Mouse (Mus musculus) heart, postnatal 0 days (tissue): ENCODE results near the gene Phldb1. TPM values are rescaled to one million over a fixed set of nuclear protein-coding genes. Genes with fewer than 3 reads are reported as not detected.
"Not testable (repeated sequence)": the region's sequence is repeated elsewhere in the genome, so short reads cannot be mapped to it uniquely, and the experiment has no call there.

ENCODE experiments used
- ATAC-seq: fragments of 200-750 bp; cut with Nextera tagmentation; 2 replicates; pipeline ENCODE4 v1.8.0; 2017; ENCODE audit warnings: low read depth, moderate number of reproducible peaks, moderate library complexity; ENCODE audit not compliant: insufficient read depth
- DNase-seq: peaks from one replicate; pipeline ENCODE4 v3.0.0-alpha.2; 2016; ENCODE audit warnings: low spot score
- H3K27ac ChIP-seq: fragments of 300-500 bp; sonication (generic); 2 replicates; pipeline ENCODE4 v1.5.1; 2014; ENCODE audit warnings: low read depth, mild to moderate bottlenecking
- H3K27me3 ChIP-seq: fragments of 300-500 bp; sonication (generic); 2 replicates; pipeline ENCODE4 v1.6.1; 2014; ENCODE audit warnings: low read length, mixed read lengths; ENCODE audit not compliant: control insufficient read depth, insufficient read depth
- H3K36me3 ChIP-seq: fragments of 300-500 bp; sonication (generic); replicated peaks from 2 replicates; pipeline ENCODE4 v1.6.1; 2014; ENCODE audit warnings: low read length, mixed read lengths; ENCODE audit not compliant: control insufficient read depth, insufficient read depth
- H3K4me1 ChIP-seq: fragments of 300-500 bp; sonication (generic); 2 replicates; pipeline ENCODE4 v1.6.1; 2014; ENCODE audit warnings: antibody characterized with exemption; ENCODE audit not compliant: control insufficient read depth, insufficient read depth
- H3K4me2 ChIP-seq: fragments of 300-500 bp; sonication (generic); 2 replicates; pipeline ENCODE4 v1.6.1; 2014; ENCODE audit warnings: low read depth, mild to moderate bottlenecking, low read length, moderate library complexity
- H3K4me3 ChIP-seq: fragments of 300-500 bp; sonication (generic); 2 replicates; pipeline ENCODE4 v1.5.1; 2014; ENCODE audit warnings: low read depth, low read length
- H3K9ac ChIP-seq: fragments of 300-500 bp; sonication (generic); replicated peaks from 2 replicates; pipeline ENCODE4 v1.6.1; 2014; ENCODE audit warnings: low read depth, low read length, mixed read lengths
- H3K9me3 ChIP-seq: fragments of 300-500 bp; sonication (generic); replicated peaks from 2 replicates; pipeline ENCODE4 v1.6.1; 2016; ENCODE audit warnings: low read length; ENCODE audit not compliant: control insufficient read depth
- CTCF ChIP-seq: IDR thresholded peaks from 2 replicates; pipeline ENCODE4 v1.5.1; 2016; ENCODE audit warnings: antibody characterized with exemption, control low read depth, low read depth
- EP300 ChIP-seq: IDR thresholded peaks from 2 replicates; pipeline ENCODE4 v1.6.1; 2016; ENCODE audit warnings: antibody characterized with exemption, low read depth
- WGBS: fragments of 180-500 bp; shearing (Covaris S2); extraction: QIAGEN DNeasy Blood & Tissue Kit; methylation state at CpG from one replicate; pipeline ENCODE4 v1.1.7; 2014; 5-methylcytosine and 5-hydroxymethylcytosine counted together
- polyA plus RNA-seq: library from polyadenylated mRNA; unstranded; fragments of >200 nt; fragmentation: Nextera tagmentation; extraction: Ambion mirVana; gene quantifications from 2 replicates; pipeline ENCODE4 v1.2.1, GENCODE M21; 2015
- total RNA-seq: library from RNA; depleted of rRNA; stranded (reverse); fragments of >200 nt; gene quantifications from 2 replicates; pipeline ENCODE4 v1.2.3, GENCODE M21; 2014; ENCODE audit warnings: low replicate concordance; rRNA removed

Phldb1 gene
- total and polyA plus RNA-seq, 2 experiments from 2014 or later: 28.0 to 138 TPM

DNA sequence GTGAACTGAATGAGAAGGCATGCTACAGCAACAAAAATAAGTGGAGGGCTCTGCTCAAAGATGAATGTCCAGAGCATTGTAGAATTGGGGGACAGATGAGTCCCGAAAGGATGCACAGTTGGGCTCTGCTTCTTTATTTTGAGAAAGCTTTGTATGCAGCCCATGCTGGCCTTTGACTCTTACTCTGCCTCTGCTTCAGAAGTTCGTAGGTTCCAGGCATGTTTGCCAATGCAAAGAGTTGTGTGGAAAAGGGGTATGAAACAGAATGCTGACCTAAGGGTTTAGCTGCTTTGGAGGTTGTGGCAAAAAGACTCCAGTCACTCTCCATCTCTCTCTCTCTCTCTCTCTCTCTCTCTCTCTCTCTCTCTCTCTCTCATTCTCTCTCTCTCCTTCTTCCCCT, 93.4 kb downstream of the Phldb1 start:
- DNase-seq (no peak), ATAC-seq (no peak)
- H3K9me3 ChIP-seq: no peaks in the 10 kb centered on the region
- H3K9ac ChIP-seq: no peak overlapping the region
- no peaks in the 10 kb centered on the region for H3K27me3 ChIP-seq
- H3K4me2 ChIP-seq: no peak overlapping the region
- H3K4me1 ChIP-seq: no peaks in the 10 kb centered on the region
- no peak overlapping the region for H3K4me3 ChIP-seq
- 96% methylated on average over 2 of the region's 2 CpGs for WGBS
- peaks cover 21% of the 10 kb centered on the region for H3K36me3 ChIP-seq
- TF ChIP-seq CTCF (no peak), EP300 (no peak)
- H3K27ac ChIP-seq: no peak overlapping the region

- DNase-seq: no peak
- no peaks in the 10 kb centered on the region for H3K27me3 ChIP-seq
- H3K9me3 ChIP-seq: no peaks in the 10 kb centered on the region
- no peak for ATAC-seq
- H3K9ac ChIP-seq: no peak overlapping the region
- no peak for TF ChIP-seq CTCF
- no peak for TF ChIP-seq EP300
- H3K4me3 ChIP-seq: no peak overlapping the region
- no peaks in the 10 kb centered on the region for H3K4me1 ChIP-seq
- WGBS: 78% methylated on average over 3 of the region's 3 CpGs
- peaks cover 29% of the 10 kb centered on the region for H3K36me3 ChIP-seq
- no peak overlapping the region for H3K4me2 ChIP-seq
- H3K27ac ChIP-seq: no peak overlapping the region
These were observed 94.2 kb downstream of the Phldb1 start for GRCm38 (mm10) chr9:44640646-44641357.

DNA sequence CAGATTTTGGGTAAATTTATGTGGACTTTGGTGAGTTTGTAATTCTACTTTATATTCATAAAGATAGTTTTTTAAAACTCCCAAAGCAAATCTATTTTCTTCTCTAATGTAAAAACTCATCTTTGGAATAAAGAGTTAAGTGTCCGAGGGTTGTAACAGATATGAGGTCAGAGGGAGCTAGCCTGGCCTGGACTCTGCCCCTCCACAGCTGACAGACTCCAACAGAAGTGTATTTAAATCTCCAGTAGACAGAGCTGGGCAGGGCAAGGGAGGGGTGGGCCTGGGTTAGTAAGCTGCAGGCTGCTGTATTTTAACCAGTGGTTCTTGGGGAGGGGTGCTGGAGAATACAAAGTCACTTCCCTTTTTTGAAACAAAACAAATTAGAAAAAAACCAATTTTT, 95.0 kb downstream of the Phldb1 start:
- not testable (repeated sequence) for H3K27ac ChIP-seq, ATAC-seq, H3K4me2 ChIP-seq, H3K4me3 ChIP-seq, H3K9me3 ChIP-seq, H3K9ac ChIP-seq, H3K27me3 ChIP-seq, DNase-seq, H3K4me1 ChIP-seq
- H3K36me3 ChIP-seq: peaks cover 37% of the 10 kb centered on the region
- 56% methylated on average over 1 of the region's 1 CpGs for WGBS

DNA sequence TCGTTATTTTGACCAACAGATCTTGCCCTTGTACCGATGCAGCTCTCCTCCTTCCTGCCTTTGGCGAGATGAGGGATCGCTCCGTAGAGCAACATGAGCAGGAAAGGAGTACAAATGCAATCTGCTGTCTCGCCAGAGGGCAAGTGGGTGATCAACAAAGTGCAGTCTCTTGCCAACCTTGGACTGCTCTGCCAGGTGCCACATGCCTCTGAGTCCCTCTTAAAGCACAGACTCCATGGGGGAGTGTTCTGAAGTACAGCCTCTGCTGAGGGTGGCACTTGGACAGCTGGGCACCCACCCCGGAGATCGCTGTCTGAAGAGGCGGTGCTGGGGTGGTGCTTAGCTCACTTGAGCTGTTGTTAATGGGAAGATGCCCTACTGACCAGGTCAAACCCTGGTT, 96.3 kb downstream of the Phldb1 start:
- H3K4me2 ChIP-seq, H3K4me3 ChIP-seq, H3K4me1 ChIP-seq, H3K27ac ChIP-seq, H3K9me3 ChIP-seq, DNase-seq, H3K27me3 ChIP-seq, H3K9ac ChIP-seq, ATAC-seq: not testable (repeated sequence)
- H3K36me3 ChIP-seq: peaks cover 50% of the 10 kb centered on the region
- WGBS: 76% methylated on average over 9 of the region's 9 CpGs

DNA sequence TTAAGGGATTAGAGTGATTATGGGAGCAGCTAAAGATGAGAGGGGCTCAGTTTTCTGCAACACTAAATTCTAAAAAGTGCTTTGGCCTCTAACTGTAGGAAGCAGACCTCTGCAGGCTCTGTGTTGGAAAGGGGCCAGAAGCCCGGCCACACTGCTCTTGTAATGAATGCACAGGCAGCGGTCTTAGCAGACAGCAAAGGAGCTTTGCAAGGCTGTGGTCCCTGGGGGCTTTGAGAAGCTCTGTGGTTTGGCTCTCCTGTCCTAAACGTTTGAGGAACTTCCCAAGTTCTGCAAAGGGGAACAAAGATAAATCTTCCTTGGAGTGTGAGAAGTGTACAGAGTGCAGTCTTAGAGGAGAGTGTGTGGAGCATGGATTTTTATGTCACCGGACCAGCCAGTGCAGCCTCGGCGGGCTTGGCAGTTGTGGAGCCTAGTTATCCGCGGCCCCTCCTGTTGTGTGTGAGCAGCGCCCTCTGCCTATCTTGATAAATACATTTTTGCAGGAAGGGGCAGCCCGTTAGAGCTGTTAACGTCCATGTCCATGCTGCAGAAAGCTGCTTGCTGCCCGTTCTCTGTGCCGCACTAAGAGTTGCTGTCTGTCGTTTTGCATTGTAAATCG, 97.3 kb downstream of the Phldb1 start:
- H3K27ac ChIP-seq: no peak overlapping the region
- no peaks in the 10 kb centered on the region for H3K27me3 ChIP-seq
- H3K9ac ChIP-seq: no peak overlapping the region
- no peak overlapping the region for H3K4me3 ChIP-seq
- TF ChIP-seq CTCF (no peak), EP300 (no peak)
- 44% methylated on average over 15 of the region's 15 CpGs for WGBS
- H3K9me3 ChIP-seq: no peaks in the 10 kb centered on the region
- peaks cover 60% of the 10 kb centered on the region for H3K36me3 ChIP-seq
- no peak for DNase-seq
- no peak for ATAC-seq
- no peaks in the 10 kb centered on the region for H3K4me1 ChIP-seq
- H3K4me2 ChIP-seq: no peak overlapping the region

Other genes starting within 250 kb of the Phldb1 start
- gene Cxcr5, start 173.3 kb downstream of the Phldb1 start, total RNA-seq: not detected in 2 replicates
- gene Cxcr5, start 173.3 kb downstream of the Phldb1 start, polyA plus RNA-seq: not detected in 2 replicates
- gene Ddx6, start 130.3 kb downstream of the Phldb1 start, total RNA-seq: 30.9 and 33.9 TPM in 2 replicates
- 10.5 and 11.0 TPM in 2 replicates for gene Ddx6, start 130.3 kb downstream of the Phldb1 start, polyA plus RNA-seq
- not detected in 2 replicates for gene Treh, start 62.0 kb downstream of the Phldb1 start, total RNA-seq
- not detected in 2 replicates for gene Treh, start 62.0 kb downstream of the Phldb1 start, polyA plus RNA-seq
- 71.6 and 80.1 TPM in 2 replicates for gene Arcn1, start 32.6 kb upstream of the Phldb1 start, total RNA-seq
- 69.5 and 78.3 TPM in 2 replicates for gene Arcn1, start 32.6 kb upstream of the Phldb1 start, polyA plus RNA-seq
- gene Ift46, start 32.7 kb upstream of the Phldb1 start, total RNA-seq: 10.0 and 41.0 TPM in 2 replicates
- 49.5 and 60.6 TPM in 2 replicates for gene Ift46, start 32.7 kb upstream of the Phldb1 start, polyA plus RNA-seq
- 2.4 and 5.2 TPM in 2 replicates for gene Tmem25, start 64.1 kb upstream of the Phldb1 start, total RNA-seq
- 3.2 and 3.4 TPM in 2 replicates for gene Tmem25, start 64.1 kb upstream of the Phldb1 start, polyA plus RNA-seq
- gene Ttc36, start 67.9 kb upstream of the Phldb1 start, total RNA-seq: 0.31 TPM in 1 of 2 replicates, not detected in the other
- 0.72 TPM in 1 of 2 replicates, not detected in the other for gene Ttc36, start 67.9 kb upstream of the Phldb1 start, polyA plus RNA-seq
- 4.9 and 7.8 TPM in 2 replicates for gene Kmt2a, start 146.1 kb upstream of the Phldb1 start, total RNA-seq
- 4.2 and 4.4 TPM in 2 replicates for gene Kmt2a, start 146.1 kb upstream of the Phldb1 start, polyA plus RNA-seq
- 688 and 746 TPM in 2 replicates for gene Atp5l, start 185.5 kb upstream of the Phldb1 start, total RNA-seq
- 2,678 and 2,844 TPM in 2 replicates for gene Atp5l, start 185.5 kb upstream of the Phldb1 start, polyA plus RNA-seq
- 10.7 and 16.8 TPM in 2 replicates for gene Ube4a, start 230.4 kb upstream of the Phldb1 start, total RNA-seq
- gene Ube4a, start 230.4 kb upstream of the Phldb1 start, polyA plus RNA-seq: 9.8 and 9.9 TPM in 2 replicates
- gene Cd3g, start 245.2 kb upstream of the Phldb1 start, total RNA-seq: 1.2 TPM in 1 of 2 replicates, not detected in the other
- gene Cd3g, start 245.2 kb upstream of the Phldb1 start, polyA plus RNA-seq: 0.11 TPM in 1 of 2 replicates, not detected in the other
- 1.9 TPM in 1 of 2 replicates, not detected in the other for gene Cd3d, start 246.6 kb upstream of the Phldb1 start, total RNA-seq
- not detected in 2 replicates for gene Cd3d, start 246.6 kb upstream of the Phldb1 start, polyA plus RNA-seq